Mouse (Mus musculus): ENCODE results near the gene Sec14l1. TPM values are rescaled to one million over a fixed set of nuclear protein-coding genes. Genes with fewer than 3 reads are reported as not detected.

The Sec14l1 gene
- polyA plus RNA-seq, 1 experiment from 2014 or later, result 57.6 TPM

- no peak overlapping the region for H3K9ac ChIP-seq
- H3K4me2 ChIP-seq, result no peak overlapping the region
- no peak overlapping the region for H3K4me3 ChIP-seq
- no peaks in the 10 kb centered on the region for H3K9me3 ChIP-seq
- 84% methylated on average over 17 of the region's 17 CpGs for WGBS
- no peak for ATAC-seq (ENCODE audit: low read depth)
- peaks cover 7% of the 10 kb centered on the region; the same call in 1 of the 2 replicates for H3K36me3 ChIP-seq
- no peak overlapping the region for H3K27ac ChIP-seq (replicated peaks)
- no peaks in the 10 kb centered on the region for H3K27me3 ChIP-seq
- peaks cover 70% of the 10 kb centered on the region for H3K4me1 ChIP-seq (replicated peaks)
Observed at GRCm38 (mm10) chr11:117123418-117124085, 8.6 kb downstream of the Sec14l1 start.

- no peak overlapping the region for H3K9ac ChIP-seq
- H3K4me1 ChIP-seq (replicated peaks), result peaks cover 68% of the 10 kb centered on the region
- no peaks in the 10 kb centered on the region for H3K9me3 ChIP-seq
Observed at GRCm38 (mm10) chr11:117124539-117124938, 9.6 kb downstream of the Sec14l1 start.

GRCm38 (mm10) chr11:117127250-117127837 lies 12.4 kb downstream of the Sec14l1 start:
- Histone ChIP-seq H3K27ac (replicated peaks) (0 out of 2 replicates have a peak overlapping the region, but pooled peaks have one; percentile 1), H3K9me3 (no peaks in the 10 kb centered on the region), H3K27me3 (no peaks in the 10 kb centered on the region), H3K4me3 (no peak overlapping the region), H3K9ac (no peak overlapping the region), H3K36me3 (0 out of 2 replicates have a peak, but pooled peaks cover 6% of the 10 kb centered on the region), H3K4me2 (no peak overlapping the region), H3K4me1 (replicated peaks) (peaks cover 58% of the 10 kb centered on the region)
- no peak for ATAC-seq (ENCODE audit: low read depth)
- WGBS, result 74% methylated on average over 13 of the region's 13 CpGs

More at GRCm38 (mm10) chr11:117124539-117124938, 9.6 kb downstream of the Sec14l1 start:
- Histone ChIP-seq H3K36me3 (0 out of 2 replicates have a peak, but pooled peaks cover 6% of the 10 kb centered on the region), H3K4me3 (no peak overlapping the region), H3K4me2 (no peak overlapping the region), H3K27ac (replicated peaks) (no peak overlapping the region), H3K27me3 (no peaks in the 10 kb centered on the region)
- WGBS, result 73% methylated on average over 10 of the region's 10 CpGs
- no peak for ATAC-seq (ENCODE audit: low read depth)

DNA sequence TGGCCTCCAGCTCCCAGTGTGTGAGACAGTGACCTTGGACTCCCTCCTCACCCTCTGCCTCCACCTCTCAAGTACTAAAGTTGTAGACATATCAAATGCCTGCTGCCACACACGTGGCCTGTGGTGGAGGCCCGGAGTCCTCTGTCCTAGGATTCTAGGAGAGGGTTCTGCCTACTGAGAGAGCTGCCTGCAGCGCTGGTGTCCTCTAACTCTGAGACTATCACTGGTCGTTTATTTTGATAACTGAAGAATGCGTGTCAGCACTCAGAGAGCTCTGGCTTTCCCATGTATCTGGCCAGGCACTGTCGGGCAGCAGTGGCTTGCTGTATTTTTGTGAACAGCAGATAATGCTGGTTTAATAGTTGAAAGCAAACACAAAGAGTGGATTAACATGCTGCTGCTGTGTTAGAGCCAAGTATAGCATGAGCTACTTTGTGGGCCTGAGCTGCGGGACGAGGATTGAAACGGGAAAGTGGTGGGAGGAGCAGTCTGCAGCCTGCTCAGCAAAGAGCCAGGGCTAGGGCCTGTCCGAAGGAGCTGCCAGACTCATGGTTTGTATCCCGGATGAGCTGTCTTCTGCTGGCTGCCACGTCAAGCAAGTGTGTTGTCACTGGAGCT lies 13.1 kb downstream of the Sec14l1 start:
- no peaks in the 10 kb centered on the region for H3K27me3 ChIP-seq
- H3K4me2 ChIP-seq, result no peak overlapping the region
- H3K4me3 ChIP-seq, result no peak overlapping the region
- H3K27ac ChIP-seq (replicated peaks), result 0 out of 2 replicates have a peak overlapping the region, but pooled peaks have one; percentile 1
- H3K36me3 ChIP-seq, result 0 out of 2 replicates have a peak, but pooled peaks cover 9% of the 10 kb centered on the region
- 61% methylated on average over 12 of the region's 12 CpGs for WGBS
- H3K9ac ChIP-seq, result no peak overlapping the region
- peaks cover 51% of the 10 kb centered on the region for H3K4me1 ChIP-seq (replicated peaks)
- ATAC-seq (ENCODE audit: low read depth), result no peak
- H3K9me3 ChIP-seq, result no peaks in the 10 kb centered on the region

- H3K36me3 ChIP-seq, result 0 out of 2 replicates have a peak, but pooled peaks cover 9% of the 10 kb centered on the region
- H3K4me2 ChIP-seq, result no peak overlapping the region
- H3K9ac ChIP-seq, result no peak overlapping the region
- no peaks in the 10 kb centered on the region for H3K9me3 ChIP-seq
- ATAC-seq (ENCODE audit: low read depth), result no peak
- H3K4me3 ChIP-seq, result no peak overlapping the region
- H3K27ac ChIP-seq (replicated peaks), result no peak overlapping the region
- H3K4me1 ChIP-seq (replicated peaks), result peaks cover 42% of the 10 kb centered on the region
- WGBS, result 65% methylated on average over 11 of the region's 11 CpGs
- H3K27me3 ChIP-seq, result no peaks in the 10 kb centered on the region
Observed at GRCm38 (mm10) chr11:117129473-117129872, 14.5 kb downstream of the Sec14l1 start.

DNA sequence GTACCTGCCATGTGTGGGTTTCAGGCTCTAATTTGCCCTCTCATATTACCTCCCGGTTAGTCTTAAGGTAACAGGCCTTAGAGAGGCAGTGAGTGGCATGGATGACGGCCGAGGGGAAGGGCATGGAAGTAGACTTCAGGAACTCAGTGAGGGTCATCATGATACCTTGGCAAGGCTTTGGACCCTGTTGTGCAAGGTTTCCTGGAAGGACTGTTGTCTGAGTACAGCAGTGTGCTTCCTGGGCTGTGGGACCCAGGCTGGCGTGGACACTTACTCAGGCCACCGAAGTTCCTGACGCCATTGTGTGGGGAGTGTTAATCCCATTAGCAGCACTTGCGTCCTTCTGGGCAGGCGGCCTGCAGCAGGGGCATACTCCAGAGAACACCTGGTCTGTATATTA lies 15.1 kb downstream of the Sec14l1 start:
- H3K4me2 ChIP-seq, result no peak overlapping the region
- no peak for ATAC-seq (ENCODE audit: low read depth)
- H3K36me3 ChIP-seq, result 0 out of 2 replicates have a peak, but pooled peaks cover 9% of the 10 kb centered on the region
- WGBS, result 86% methylated on average over 8 of the region's 8 CpGs
- H3K4me3 ChIP-seq, result no peak overlapping the region
- no peaks in the 10 kb centered on the region for H3K27me3 ChIP-seq
- H3K9ac ChIP-seq, result 0 out of 2 replicates have a peak overlapping the region, but pooled peaks have one; percentile 12
- 0 out of 2 replicates have a peak overlapping the region, but pooled peaks have one; percentile 52 for H3K27ac ChIP-seq (replicated peaks)
- H3K4me1 ChIP-seq (replicated peaks), result peaks cover 47% of the 10 kb centered on the region
- H3K9me3 ChIP-seq, result no peaks in the 10 kb centered on the region

DNA sequence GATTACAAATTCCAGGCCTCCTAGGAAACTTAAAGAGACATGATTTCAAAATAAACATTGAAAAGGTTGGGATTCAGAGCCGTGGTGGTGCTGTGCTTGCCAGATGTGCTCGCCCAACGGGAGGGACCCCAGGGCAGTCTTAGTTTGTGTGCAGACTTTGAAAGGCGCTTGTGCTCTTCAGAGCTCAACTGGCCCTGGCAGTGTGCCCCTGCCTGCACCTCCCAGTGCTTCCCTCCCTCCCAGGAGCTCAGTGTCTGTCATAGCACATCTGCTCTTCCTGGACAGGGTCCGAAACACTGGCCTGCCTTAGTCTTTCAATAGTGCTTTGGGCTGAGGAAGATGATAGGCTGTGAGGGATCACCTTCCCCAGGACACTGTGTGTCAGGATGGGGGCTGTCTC lies 15.9 kb downstream of the Sec14l1 start:
- peak overlapping the region; percentile 52 for H3K27ac ChIP-seq (replicated peaks)
- peaks cover 55% of the 10 kb centered on the region for H3K4me1 ChIP-seq (replicated peaks)
- no peak overlapping the region for H3K4me3 ChIP-seq
- H3K9ac ChIP-seq, result no peak overlapping the region
- no peaks in the 10 kb centered on the region for H3K27me3 ChIP-seq
- WGBS, result 60% methylated on average over 5 of the region's 5 CpGs
- no peak for ATAC-seq (ENCODE audit: low read depth)
- no peaks in the 10 kb centered on the region for H3K9me3 ChIP-seq
- H3K36me3 ChIP-seq, result 0 out of 2 replicates have a peak, but pooled peaks cover 4% of the 10 kb centered on the region
- no peak overlapping the region for H3K4me2 ChIP-seq

- Histone ChIP-seq H3K4me3 (no peak overlapping the region), H3K4me2 (no peak overlapping the region), H3K36me3 (0 out of 2 replicates have a peak, but pooled peaks cover 4% of the 10 kb centered on the region), H3K27me3 (no peaks in the 10 kb centered on the region), H3K4me1 (replicated peaks) (peaks cover 58% of the 10 kb centered on the region), H3K9me3 (no peaks in the 10 kb centered on the region), H3K9ac (no peak overlapping the region), H3K27ac (replicated peaks) (no peak overlapping the region)
- no peak for ATAC-seq (ENCODE audit: low read depth)
- WGBS, result 95% methylated on average over 10 of the region's 10 CpGs
Observed at GRCm38 (mm10) chr11:117131450-117131849, 16.5 kb downstream of the Sec14l1 start.

DNA sequence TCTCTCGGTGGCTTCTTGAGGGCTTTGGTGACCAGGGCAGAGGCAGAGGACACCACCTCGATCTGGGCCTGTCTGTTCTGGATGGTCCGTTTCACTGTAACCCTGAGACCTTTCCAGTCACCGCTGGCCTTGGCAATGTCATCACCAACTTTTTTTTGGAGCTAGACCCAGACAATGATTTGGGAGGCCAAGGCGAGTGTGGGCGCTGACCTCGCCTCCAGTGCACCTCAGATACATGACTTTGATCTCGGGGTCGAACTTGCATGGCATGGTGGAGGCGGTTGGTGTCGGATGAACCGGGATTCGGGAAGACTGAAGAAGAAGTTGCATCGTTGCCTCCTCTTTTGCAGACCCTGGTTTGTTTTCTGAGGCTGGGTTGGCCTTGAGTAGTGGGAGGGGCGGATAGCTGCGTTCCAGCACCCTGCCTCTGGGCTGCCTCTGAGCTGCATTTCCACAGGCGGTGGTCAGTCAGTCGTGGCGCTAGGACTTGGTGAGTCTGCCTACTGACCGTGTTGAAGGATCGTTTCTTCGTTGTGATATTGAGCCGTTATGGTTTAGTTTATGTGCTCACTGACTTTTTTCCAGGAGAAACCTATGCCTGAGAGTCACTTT lies 19.9 kb downstream of the Sec14l1 start:
- ATAC-seq (ENCODE audit: low read depth), result no peak
- 72% methylated on average over 23 of the region's 23 CpGs for WGBS
- Histone ChIP-seq H3K4me3 (no peak overlapping the region), H3K9ac (no peak overlapping the region), H3K36me3 (0 out of 2 replicates have a peak, but pooled peaks cover 4% of the 10 kb centered on the region), H3K4me1 (replicated peaks) (peaks cover 33% of the 10 kb centered on the region), H3K27me3 (no peaks in the 10 kb centered on the region), H3K9me3 (no peaks in the 10 kb centered on the region), H3K4me2 (no peak overlapping the region), H3K27ac (replicated peaks) (no peak overlapping the region)

- no peak overlapping the region for H3K4me3 ChIP-seq
- 29% methylated on average over 17 of the region's 17 CpGs for WGBS
- H3K9me3 ChIP-seq, result no peaks in the 10 kb centered on the region
- H3K36me3 ChIP-seq, result 0 out of 2 replicates have a peak, but pooled peaks cover 4% of the 10 kb centered on the region
- H3K27ac ChIP-seq (replicated peaks), result peak overlapping the region; percentile 29; the same call in 1 of the 2 replicates
- no peaks in the 10 kb centered on the region for H3K27me3 ChIP-seq
- H3K9ac ChIP-seq, result peak overlapping the region; percentile 2; the same call in 1 of the 2 replicates
- no peak for ATAC-seq (ENCODE audit: low read depth)
- peaks cover 25% of the 10 kb centered on the region for H3K4me1 ChIP-seq (replicated peaks)
- no peak overlapping the region for H3K4me2 ChIP-seq
Observed at GRCm38 (mm10) chr11:117135457-117136290, 20.7 kb downstream of the Sec14l1 start.

GRCm38 (mm10) chr11:117136880-117137279 lies 21.9 kb downstream of the Sec14l1 start:
- H3K36me3 ChIP-seq, result peaks cover 14% of the 10 kb centered on the region
- no peak for ATAC-seq (ENCODE audit: low read depth)
- H3K9ac ChIP-seq, result no peak overlapping the region
- no peak overlapping the region for H3K4me2 ChIP-seq
- no peaks in the 10 kb centered on the region for H3K9me3 ChIP-seq
- H3K4me3 ChIP-seq, result no peak overlapping the region
- no peaks in the 10 kb centered on the region for H3K27me3 ChIP-seq
- H3K4me1 ChIP-seq (replicated peaks), result peaks cover 20% of the 10 kb centered on the region
- 90% methylated on average over 14 of the region's 14 CpGs for WGBS
- H3K27ac ChIP-seq (replicated peaks), result no peak overlapping the region
